Mouse (Mus musculus) skeletal muscle tissue, postnatal 0 days (tissue): ENCODE data around the gene Pygm. TPM values are rescaled to one million over a fixed set of nuclear protein-coding genes. Genes with fewer than 3 reads are reported as not detected.

Experiments used
- microRNA-seq, 2 experiments: library from miRNA; unstranded; fragments of <30 nt; microRNA quantifications; one replicate each; pipeline ENCODE4; 2016
- polyA plus RNA-seq: library from polyadenylated mRNA; unstranded; fragments of >200 nt; fragmentation: Nextera tagmentation; extraction: Ambion mirVana; gene quantifications from 2 replicates; pipeline ENCODE4 v1.2.1, GENCODE M21; 2015

Gene Pygm
- polyA plus RNA-seq, result 1,248 and 1,567 TPM in 2 replicates

DNA sequence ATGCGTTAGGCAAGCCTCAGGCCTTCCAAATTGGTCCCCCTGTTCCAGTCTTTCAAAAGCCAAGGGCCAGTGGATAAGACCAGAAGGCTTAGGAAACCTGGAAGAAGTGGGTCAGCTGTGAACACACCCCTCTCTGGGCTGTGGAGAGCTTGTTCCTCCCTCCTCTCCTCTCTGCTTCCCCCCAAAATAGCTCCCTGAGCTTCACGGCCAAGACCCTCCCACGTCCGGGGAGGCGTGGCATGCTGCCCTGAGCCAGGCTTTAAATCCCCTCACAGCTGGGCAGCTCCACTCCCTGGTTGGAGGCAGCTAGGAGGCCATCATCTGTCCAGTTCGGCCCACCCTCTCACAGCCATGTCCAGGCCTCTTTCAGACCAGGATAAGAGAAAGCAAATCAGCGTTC is at the start of gene Pygm:
Pygm (plus strand) TSS at position 272 of the 400 bp plus-strand sequence.

DNA sequence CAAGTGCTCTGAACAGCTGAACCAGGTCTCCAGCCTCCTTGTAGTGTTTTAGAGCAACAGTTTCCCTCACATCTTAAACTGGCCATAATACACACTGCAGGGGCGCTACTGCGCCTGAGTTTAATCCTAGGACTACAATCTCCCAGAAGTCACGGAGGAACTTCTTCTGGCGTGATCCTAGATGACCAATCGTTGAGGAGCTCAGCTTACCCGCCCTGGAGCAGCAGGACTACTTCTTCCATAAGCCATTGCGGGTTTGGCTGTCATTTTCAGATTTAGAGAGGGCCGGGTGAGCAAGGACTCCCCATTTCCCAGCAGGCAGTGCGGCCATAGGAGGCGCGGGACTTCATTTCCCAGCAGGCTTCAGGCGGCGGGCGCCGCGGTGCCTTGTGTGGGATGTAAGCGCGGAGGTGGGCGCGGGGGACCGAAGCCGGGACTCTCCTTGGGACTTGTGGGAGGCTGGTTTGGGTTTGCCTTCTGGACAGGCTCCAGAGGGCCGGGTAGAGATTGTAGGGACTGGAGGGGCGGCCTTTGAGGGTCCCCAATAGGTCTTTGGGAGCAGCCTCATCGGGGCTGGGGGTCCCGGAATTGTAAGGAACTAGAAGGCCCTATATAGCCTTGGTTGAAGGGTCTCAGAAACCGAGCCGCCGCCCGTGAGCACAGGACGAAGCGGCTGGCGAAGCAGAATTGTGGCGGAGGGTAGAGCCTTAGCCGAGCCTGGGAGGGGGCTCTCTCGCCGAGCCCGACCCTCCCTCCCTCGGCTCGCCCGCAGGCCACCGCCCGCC is 49.3 kb upstream of the Pygm start, which contains the start of gene Men1:
Men1 (plus strand) TSS at position 307 of the 785 bp plus-strand sequence.

DNA sequence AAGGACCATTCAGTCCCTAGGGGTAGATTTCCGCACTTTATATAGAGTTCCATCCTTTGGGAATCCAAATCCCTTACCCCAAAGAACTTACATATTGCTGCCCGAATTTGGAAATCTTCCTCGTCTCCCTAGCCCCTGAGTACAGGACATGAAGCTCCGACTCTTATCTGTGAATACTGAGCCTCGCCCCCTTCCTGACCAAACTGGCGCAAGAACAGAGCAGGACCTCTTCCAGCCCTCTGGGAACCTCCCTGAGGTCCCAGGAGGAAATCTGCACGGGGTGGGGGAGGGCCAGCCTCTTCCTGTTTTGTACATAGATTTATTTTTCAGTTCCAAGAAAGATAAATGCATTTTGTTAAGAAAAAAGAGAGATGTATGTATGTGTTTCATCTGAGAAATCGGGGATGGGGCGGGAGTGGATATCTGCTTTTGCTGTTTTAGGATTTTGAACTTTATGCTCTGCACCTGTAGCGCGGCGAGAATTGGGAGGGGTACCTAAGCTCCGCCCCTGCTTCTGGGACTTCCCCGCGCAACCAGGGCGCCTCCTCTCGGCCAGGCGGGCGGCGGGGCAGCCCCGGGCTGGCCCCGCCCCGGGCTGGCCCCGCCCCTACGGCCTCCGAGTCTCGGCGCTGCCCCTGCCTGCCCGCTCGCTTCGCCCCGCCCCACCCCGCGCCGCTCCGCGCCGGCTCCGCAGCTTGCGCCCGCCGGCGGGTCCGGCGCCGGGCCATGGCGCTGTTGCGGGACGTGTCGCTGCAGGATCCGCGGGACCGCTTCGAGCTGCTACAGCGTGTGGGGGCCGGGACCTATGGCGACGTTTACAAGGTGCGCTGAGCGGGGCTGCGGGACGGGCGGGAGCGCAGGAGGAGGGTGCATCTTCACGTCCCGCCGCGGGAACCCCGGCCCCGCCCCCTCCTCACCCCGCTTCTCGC is 43.4 kb upstream of the Pygm start, which contains the start of gene Map4k2:
Map4k2 (plus strand) TSS at position 612 of the 929 bp plus-strand sequence.

DNA sequence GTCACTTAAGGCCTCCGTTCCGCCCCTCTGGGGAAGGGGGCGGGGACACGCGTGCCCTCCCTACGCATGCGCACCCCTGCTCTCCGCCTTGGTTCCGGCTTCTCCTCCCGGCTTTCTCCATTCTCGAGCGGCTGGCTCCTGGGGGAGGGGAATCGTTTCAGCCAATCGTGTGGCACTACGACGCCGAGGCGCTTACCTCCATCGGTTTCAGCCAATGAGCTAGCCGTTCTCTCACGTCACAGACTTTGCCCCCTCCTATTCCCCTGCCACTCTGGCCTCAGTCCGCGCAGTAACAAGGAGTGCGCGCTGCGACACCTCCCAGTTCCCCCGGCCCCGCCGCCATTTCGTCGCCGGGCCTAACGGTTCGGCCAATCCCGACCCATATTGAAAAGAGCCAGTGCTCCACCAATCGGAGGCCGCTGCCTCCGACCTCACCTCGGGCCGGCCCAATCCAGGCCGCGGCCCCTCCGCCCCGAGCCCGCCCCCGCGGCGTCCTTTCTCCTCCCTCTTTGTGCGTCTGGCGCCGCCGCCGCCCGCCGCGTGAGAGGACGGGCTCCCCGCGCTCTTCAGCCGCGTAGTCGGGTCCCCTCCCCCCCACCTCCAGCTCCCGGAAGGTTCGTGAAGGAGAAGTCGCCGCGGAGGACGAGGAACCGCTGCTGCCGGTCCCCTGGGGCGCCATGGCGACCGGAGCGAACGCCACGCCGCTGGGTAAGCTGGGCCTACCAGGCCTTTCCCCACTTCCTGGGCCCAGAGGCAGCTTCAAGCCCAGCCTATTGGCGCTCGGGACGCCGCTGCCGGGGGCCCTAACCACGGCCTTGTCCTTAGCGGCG is 20.6 kb upstream of the Pygm start, which contains the start of gene Sf1:
Sf1 (plus strand) TSS at position 280 of the 830 bp plus-strand sequence.

DNA sequence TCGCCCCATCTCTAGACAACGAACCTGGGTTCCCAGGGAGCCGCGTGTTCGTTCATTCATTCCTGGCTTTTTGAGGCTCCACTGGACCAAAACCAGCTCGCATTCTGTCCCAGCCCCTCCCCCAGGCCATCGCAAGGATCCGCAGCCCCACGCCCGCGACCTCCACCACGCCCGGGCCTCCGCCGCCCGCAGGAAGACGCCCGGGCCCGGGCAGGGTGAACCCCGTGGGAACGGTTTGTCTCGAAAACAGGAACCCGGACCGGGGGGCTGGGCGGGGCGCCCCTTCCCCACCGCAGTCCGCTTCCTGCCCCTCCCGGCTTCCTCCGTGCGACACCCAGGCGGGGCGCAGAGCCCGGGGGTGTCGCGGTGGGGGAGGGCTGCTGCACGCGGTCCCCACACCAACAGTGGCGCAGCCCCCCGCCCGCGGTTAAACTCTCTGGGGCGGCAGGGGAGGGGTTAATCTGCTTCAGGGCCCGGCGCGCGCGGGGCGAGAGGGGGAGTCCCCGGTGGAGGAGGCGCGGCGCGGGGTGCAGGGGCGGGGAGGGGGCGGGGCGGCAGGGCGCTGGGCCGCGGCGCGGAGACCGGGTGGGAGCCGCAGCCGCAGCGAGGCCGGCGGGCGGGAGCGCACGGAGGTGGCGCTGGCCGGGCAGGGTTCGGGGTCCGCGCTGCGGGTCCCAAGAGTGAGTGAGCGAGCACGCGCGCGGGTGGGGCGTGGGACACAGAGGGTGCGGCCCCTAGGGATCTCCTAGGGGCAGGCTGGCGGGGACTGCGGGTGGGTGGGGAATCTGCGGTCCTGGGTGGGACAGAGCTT is 15.3 kb downstream of the Pygm start, which contains the start of gene Rasgrp2:
Rasgrp2 (plus strand) TSS at position 56 of the 811 bp plus-strand sequence.

DNA sequence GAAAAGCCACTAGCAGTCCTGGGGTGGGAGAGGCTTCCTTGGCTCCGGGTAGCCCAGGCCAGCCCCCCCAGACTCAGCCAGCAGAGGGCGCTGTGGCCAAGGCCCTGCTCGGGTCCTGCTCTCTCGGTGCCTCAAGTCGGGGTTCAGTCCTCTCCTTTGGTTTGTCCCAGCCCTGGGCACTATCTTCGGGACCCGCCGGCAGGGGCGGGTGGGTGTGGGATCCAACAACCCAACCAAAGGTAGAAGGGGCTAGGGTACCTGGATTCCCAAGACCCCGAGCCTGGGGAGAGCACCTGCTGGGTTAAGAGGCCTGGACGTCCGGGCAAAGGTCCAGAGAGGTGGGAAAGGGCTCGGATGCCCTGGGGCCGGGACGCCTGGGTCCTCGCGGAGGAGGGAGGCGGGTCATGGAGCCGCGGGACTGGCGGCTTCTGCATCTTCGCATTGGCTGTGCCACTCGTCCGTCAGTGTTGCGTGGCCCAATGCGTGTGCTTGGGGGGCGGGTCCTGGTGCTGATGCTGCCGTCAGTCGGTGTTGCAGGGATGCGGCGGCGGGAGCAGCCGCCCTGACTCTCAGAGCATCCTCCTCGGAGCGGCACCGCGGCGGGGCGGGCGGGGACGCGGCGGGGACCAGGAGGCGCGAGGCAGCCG is 34.2 kb downstream of the Pygm start, which contains the start of gene Nrxn2:
Nrxn2 (plus strand) TSS at position 499 of the 647 bp plus-strand sequence.

Small RNA genes within 50 kb of the gene (microRNA-seq; reads per million reads assigned to microRNA genes)
- gene Mir6989, result 0.10 to 0.64 reads per million in 2 experiments

Other genes starting within 250 kb of the Pygm start
- gene Batf2, start 243.4 kb upstream of the Pygm start, polyA plus RNA-seq, result 0.27 and 0.34 TPM in 2 replicates
- gene Arl2, start 242.9 kb upstream of the Pygm start, polyA plus RNA-seq, result 103 and 109 TPM in 2 replicates
- not detected in 2 replicates for gene Majin, start 200.0 kb upstream of the Pygm start, polyA plus RNA-seq
- gene Gpha2, start 158.0 kb upstream of the Pygm start, polyA plus RNA-seq, result not detected in 2 replicates
- gene Ppp2r5b, start 148.5 kb upstream of the Pygm start, polyA plus RNA-seq, result 14.8 and 16.1 TPM in 2 replicates
- gene Atg2a, start 142.7 kb upstream of the Pygm start, polyA plus RNA-seq, result 4.6 and 5.9 TPM in 2 replicates
- gene Ehd1, start 107.7 kb upstream of the Pygm start, polyA plus RNA-seq, result 59.1 and 78.1 TPM in 2 replicates
- gene Cdc42bpg, start 77.9 kb upstream of the Pygm start, polyA plus RNA-seq, result 0.41 and 0.46 TPM in 2 replicates
- gene Men1, start 49.4 kb upstream of the Pygm start, polyA plus RNA-seq, result 18.5 and 21.1 TPM in 2 replicates
- 4.4 and 4.9 TPM in 2 replicates for gene Map4k2, start 43.3 kb upstream of the Pygm start, polyA plus RNA-seq
- gene Sf1, start 20.7 kb upstream of the Pygm start, polyA plus RNA-seq, result 45.9 and 50.2 TPM in 2 replicates
- gene Rasgrp2, start 14.9 kb downstream of the Pygm start, polyA plus RNA-seq, result 77.1 and 83.7 TPM in 2 replicates
- gene Nrxn2, start 34.3 kb downstream of the Pygm start, polyA plus RNA-seq, result 0.54 and 0.63 TPM in 2 replicates
- not detected in 2 replicates for gene Slc22a12, start 158.6 kb downstream of the Pygm start, polyA plus RNA-seq